Mouse (Mus musculus) midbrain, embryonic 16.5 days (tissue): Measurements from ENCODE around the gene Cdkal1. TPM values are rescaled to one million over a fixed set of nuclear protein-coding genes. Genes with fewer than 3 reads are reported as not detected.

ENCODE experiments used
- ATAC-seq: fragments of 200-750 bp; cut with Nextera tagmentation; 2 replicates; pipeline ENCODE4 v1.8.0; 2017; ENCODE audit warnings: moderate TSS enrichment
- H3K27ac ChIP-seq: fragments of 300-500 bp; sonication (generic); 2 replicates; pipeline ENCODE4 v1.5.1; 2014; ENCODE audit warnings: mild to moderate bottlenecking, low read length, mixed read lengths
- H3K27me3 ChIP-seq: fragments of 300-500 bp; sonication (generic); 2 replicates; pipeline ENCODE4 v1.6.1; 2014; ENCODE audit warnings: low read depth, low read length, mixed read lengths; ENCODE audit not compliant: control insufficient read depth, insufficient read depth
- H3K36me3 ChIP-seq: fragments of 300-500 bp; sonication (generic); 2 replicates; pipeline ENCODE4 v1.6.1; 2014; ENCODE audit warnings: mild to moderate bottlenecking, low read length, moderate library complexity, mixed read lengths; ENCODE audit not compliant: control insufficient read depth, insufficient read depth
- H3K4me1 ChIP-seq: fragments of 300-500 bp; sonication (generic); 2 replicates; pipeline ENCODE4 v1.6.1; 2014; ENCODE audit warnings: mild to moderate bottlenecking, low read length, mixed read lengths; ENCODE audit not compliant: control insufficient read depth, insufficient read depth
- H3K4me2 ChIP-seq: fragments of 300-500 bp; sonication (generic); 2 replicates; pipeline ENCODE4 v1.6.1; 2014; ENCODE audit warnings: mild to moderate bottlenecking, low read length, mixed read lengths
- H3K4me3 ChIP-seq: fragments of 300-500 bp; sonication (generic); 2 replicates; pipeline ENCODE4 v1.5.1; 2014; ENCODE audit warnings: low read depth, mild to moderate bottlenecking, low read length, moderate library complexity, mixed read lengths
- H3K9ac ChIP-seq: fragments of 300-500 bp; sonication (generic); 2 replicates; pipeline ENCODE4 v1.6.1; 2014; ENCODE audit warnings: low read depth, low read length, mixed read lengths
- H3K9me3 ChIP-seq: fragments of 300-500 bp; sonication (generic); replicated peaks from 2 replicates; pipeline ENCODE4 v1.6.1; 2014; ENCODE audit warnings: mild to moderate bottlenecking, low read length, mixed read lengths; ENCODE audit not compliant: control insufficient read depth, poor library complexity, severe bottlenecking
- WGBS: fragments of 180-500 bp; shearing (Covaris S2); extraction: QIAGEN DNeasy Blood & Tissue Kit; methylation state at CpG from one replicate; pipeline ENCODE4 v1.1.7; 2014; 5-methylcytosine and 5-hydroxymethylcytosine counted together
- polyA plus RNA-seq: library from polyadenylated mRNA; unstranded; fragments of >200 nt; fragmentation: Nextera tagmentation; extraction: Ambion mirVana; gene quantifications from 2 replicates; pipeline ENCODE4 v1.2.1, GENCODE M21; 2015

Gene Cdkal1
- polyA plus RNA-seq, 1 experiment from 2014 or later = 21.4 TPM

GRCm38 (mm10) chr13:29628607-29629006, 226.9 kb downstream of the Cdkal1 start:
- Histone ChIP-seq H3K4me1 (peaks cover 4% of the 10 kb centered on the region; the same call in 1 of the 2 replicates), H3K9me3 (no peaks in the 10 kb centered on the region), H3K4me2 (no peak overlapping the region), H3K9ac (no peak overlapping the region), H3K27me3 (no peaks in the 10 kb centered on the region), H3K27ac (no peak overlapping the region), H3K36me3 (no peaks in the 10 kb centered on the region), H3K4me3 (no peak overlapping the region)
- 40% methylated on average over 5 of the region's 5 CpGs for WGBS
- no peak for ATAC-seq

DNA sequence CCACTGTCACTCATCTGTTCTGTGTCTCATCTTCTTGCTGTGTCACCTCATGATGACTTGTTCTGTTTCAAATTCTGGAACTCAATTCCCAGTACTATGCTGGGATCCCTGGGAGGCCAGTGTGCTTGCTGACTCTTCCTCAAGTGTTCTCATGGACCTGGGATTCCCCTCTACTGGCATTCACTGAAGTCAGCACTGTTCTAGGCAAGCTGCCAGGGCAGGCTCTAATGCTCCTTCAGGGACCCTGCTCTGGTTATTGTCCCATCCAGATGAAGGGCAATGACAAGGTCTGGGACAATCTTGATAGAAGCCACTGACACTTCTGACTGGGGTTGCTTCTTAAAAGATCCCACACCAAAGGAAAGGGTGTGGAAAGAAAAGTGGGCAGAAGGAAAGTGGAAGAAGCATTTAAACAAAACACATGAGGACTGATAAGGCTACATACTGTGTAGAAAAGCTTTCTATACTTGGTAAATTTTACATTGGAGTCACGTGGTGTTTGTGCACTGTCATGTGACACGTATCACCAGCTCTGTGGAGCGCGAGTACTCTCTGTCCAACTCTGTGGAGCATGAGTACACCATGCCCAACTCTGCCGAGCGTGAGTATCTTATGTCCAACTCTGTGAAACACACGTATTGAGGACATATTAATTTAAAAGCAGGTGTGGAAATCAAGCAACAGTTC, 227.9 kb downstream of the Cdkal1 start:
- no peak for ATAC-seq
- H3K27me3 ChIP-seq = no peaks in the 10 kb centered on the region
- no peak overlapping the region for H3K27ac ChIP-seq
- no peak overlapping the region for H3K4me3 ChIP-seq
- H3K9me3 ChIP-seq = no peaks in the 10 kb centered on the region
- no peak overlapping the region for H3K9ac ChIP-seq
- no peaks in the 10 kb centered on the region for H3K36me3 ChIP-seq
- H3K4me2 ChIP-seq = no peak overlapping the region
- WGBS = 95% methylated on average over 7 of the region's 7 CpGs
- H3K4me1 ChIP-seq = peaks cover 4% of the 10 kb centered on the region; the same call in 1 of the 2 replicates

DNA sequence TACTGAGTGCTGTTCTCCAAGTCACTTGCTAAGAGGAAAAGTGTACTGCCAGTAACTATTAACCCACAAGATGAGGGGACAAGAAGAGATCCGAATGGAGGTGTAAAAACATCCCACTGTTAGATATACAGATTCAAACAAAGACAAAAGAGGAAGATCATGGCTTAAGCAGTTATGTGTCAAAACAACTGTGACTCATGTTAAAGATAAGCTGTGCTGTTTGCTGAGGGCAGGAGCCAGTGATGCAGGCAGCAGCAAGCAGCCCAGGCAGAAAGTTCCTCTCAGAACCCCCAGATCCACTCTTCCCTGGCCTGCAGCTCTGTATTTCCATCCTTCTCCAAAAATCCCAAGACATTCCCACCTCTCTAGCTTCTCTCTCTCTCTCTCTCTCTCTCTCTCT, 230.5 kb downstream of the Cdkal1 start:
- H3K36me3 ChIP-seq = no peaks in the 10 kb centered on the region
- H3K4me1 ChIP-seq = peaks cover 4% of the 10 kb centered on the region; the same call in 1 of the 2 replicates
- 83% methylated on average over 1 of the region's 1 CpGs for WGBS
- H3K9me3 ChIP-seq = no peaks in the 10 kb centered on the region
- ATAC-seq = no peak
- H3K27me3 ChIP-seq = no peaks in the 10 kb centered on the region
- H3K4me3 ChIP-seq = no peak overlapping the region
- H3K27ac ChIP-seq = no peak overlapping the region
- no peak overlapping the region for H3K4me2 ChIP-seq
- no peak overlapping the region for H3K9ac ChIP-seq

DNA sequence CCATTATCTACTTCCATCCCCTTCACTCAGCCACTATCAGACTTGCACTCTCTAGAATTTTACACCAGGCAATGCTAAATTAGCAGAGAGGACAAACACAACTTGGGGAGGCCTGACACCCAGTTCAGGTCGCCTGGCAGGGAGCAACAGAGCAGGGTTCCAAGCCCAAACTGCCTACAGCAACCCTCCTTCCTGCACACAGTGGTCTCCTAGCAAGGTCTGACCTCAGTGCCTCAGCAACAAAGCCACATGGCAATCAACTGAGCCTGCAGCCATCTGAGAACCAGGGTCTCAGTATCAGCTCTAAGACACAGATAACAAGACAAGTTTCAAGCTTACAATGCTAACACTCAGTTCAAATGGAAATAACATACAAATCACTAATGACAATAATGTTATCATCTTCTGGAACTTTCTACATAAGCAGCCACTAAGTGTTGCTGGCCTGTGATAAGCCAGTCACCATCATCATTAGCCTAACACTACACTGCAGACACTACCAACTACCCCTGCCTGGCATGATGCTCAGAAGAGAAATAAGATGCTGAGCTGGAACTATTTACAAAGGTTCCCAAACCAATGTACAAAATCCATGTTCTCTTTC, 231.7 kb downstream of the Cdkal1 start:
- no peak for ATAC-seq
- Histone ChIP-seq H3K4me1 (peaks cover 4% of the 10 kb centered on the region; the same call in 1 of the 2 replicates), H3K27ac (no peak overlapping the region), H3K9ac (no peak overlapping the region), H3K27me3 (no peaks in the 10 kb centered on the region), H3K4me2 (no peak overlapping the region), H3K4me3 (no peak overlapping the region), H3K9me3 (no peaks in the 10 kb centered on the region), H3K36me3 (no peaks in the 10 kb centered on the region)
- 61% methylated on average over 1 of the region's 1 CpGs for WGBS

DNA sequence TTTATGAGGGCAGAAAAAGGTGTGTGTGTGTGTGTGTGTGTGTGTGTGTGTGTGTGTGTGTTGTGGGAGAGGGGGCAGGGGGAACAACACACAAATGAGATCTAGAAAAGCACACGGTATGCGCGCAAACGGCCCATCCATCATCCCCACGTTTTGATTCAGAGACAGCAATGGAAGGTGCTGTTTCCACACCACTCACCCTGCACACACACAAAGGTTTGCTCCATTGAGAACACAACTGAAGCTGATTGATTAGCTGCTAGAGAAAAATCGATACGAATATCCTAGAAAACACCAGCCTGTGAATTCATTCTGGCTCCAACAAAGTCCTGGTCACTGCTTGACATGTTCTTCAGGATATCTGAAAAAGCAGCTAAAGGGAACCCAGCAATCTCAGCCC, 233.6 kb downstream of the Cdkal1 start:
- 78% methylated on average over 7 of the region's 7 CpGs for WGBS
- no peaks in the 10 kb centered on the region for H3K9me3 ChIP-seq
- no peaks in the 10 kb centered on the region for H3K27me3 ChIP-seq
- H3K4me2 ChIP-seq = no peak overlapping the region
- no peaks in the 10 kb centered on the region for H3K36me3 ChIP-seq
- no peaks in the 10 kb centered on the region for H3K4me1 ChIP-seq
- H3K9ac ChIP-seq = no peak overlapping the region
- no peak overlapping the region for H3K27ac ChIP-seq
- H3K4me3 ChIP-seq = no peak overlapping the region
- no peak for ATAC-seq

- 75% methylated on average over 1 of the region's 1 CpGs for WGBS
- Histone ChIP-seq H3K27me3 (no peaks in the 10 kb centered on the region), H3K27ac (no peak overlapping the region), H3K9ac (no peak overlapping the region), H3K4me3 (no peak overlapping the region), H3K4me1 (no peaks in the 10 kb centered on the region), H3K4me2 (no peak overlapping the region), H3K36me3 (no peaks in the 10 kb centered on the region), H3K9me3 (no peaks in the 10 kb centered on the region)
- no peak for ATAC-seq
Measured at GRCm38 (mm10) chr13:29621363-29621762, 234.1 kb downstream of the Cdkal1 start.

DNA sequence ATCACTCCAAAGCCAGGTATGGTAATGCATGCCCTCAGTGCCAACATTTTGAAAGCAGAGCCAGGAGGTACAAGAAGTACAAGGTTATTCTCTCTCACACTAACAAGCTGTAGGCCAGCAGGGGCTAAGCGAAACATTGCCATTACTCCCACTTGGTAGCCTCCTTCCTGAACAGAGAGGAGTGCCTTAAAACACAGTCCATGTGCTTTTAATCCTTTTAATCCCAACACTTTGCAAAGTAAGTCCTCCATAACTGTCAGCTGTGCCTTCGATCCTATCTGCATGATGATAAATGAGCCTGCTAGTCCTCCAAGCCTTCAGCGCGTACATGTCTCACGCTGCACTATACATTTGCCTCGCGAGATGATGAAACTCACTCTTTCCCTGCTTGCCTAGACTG, 234.6 kb downstream of the Cdkal1 start:
- Histone ChIP-seq H3K36me3 (no peaks in the 10 kb centered on the region), H3K4me3 (no peak overlapping the region), H3K27ac (no peak overlapping the region), H3K9me3 (no peaks in the 10 kb centered on the region), H3K27me3 (no peaks in the 10 kb centered on the region), H3K4me1 (no peaks in the 10 kb centered on the region), H3K9ac (no peak overlapping the region), H3K4me2 (no peak overlapping the region)
- WGBS = 80% methylated on average over 7 of the region's 7 CpGs
- ATAC-seq = no peak

GRCm38 (mm10) chr13:29616654-29617171, 238.8 kb downstream of the Cdkal1 start:
- Histone ChIP-seq H3K27ac (no peak overlapping the region), H3K9ac (no peak overlapping the region), H3K9me3 (no peaks in the 10 kb centered on the region), H3K4me3 (no peak overlapping the region), H3K27me3 (no peaks in the 10 kb centered on the region), H3K4me2 (no peak overlapping the region), H3K36me3 (no peaks in the 10 kb centered on the region), H3K4me1 (peaks cover 10% of the 10 kb centered on the region; the same call in 1 of the 2 replicates)
- ATAC-seq = no peak
- WGBS = 85% methylated on average over 3 of the region's 3 CpGs

- 90% methylated on average over 3 of the region's 3 CpGs for WGBS
- Histone ChIP-seq H3K4me1 (peaks cover 11% of the 10 kb centered on the region), H3K9me3 (no peaks in the 10 kb centered on the region), H3K9ac (no peak overlapping the region), H3K36me3 (no peaks in the 10 kb centered on the region), H3K27me3 (no peaks in the 10 kb centered on the region), H3K27ac (no peak overlapping the region), H3K4me2 (no peak overlapping the region), H3K4me3 (no peak overlapping the region)
- no peak for ATAC-seq
Measured at GRCm38 (mm10) chr13:29615987-29616386, 239.5 kb downstream of the Cdkal1 start.
